Mouse (Mus musculus) forebrain, postnatal 0 days (tissue): ENCODE data around the gene Sept6. TPM values are rescaled to one million over a fixed set of nuclear protein-coding genes. Genes with fewer than 3 reads are reported as not detected.

Experiments
- ATAC-seq: fragments of 200-750 bp; cut with Nextera tagmentation; 2 replicates; pipeline ENCODE4 v1.8.0; 2017; ENCODE audit warnings: mild to moderate bottlenecking, moderate library complexity
- DNase-seq: peaks from one replicate; pipeline ENCODE4 v3.0.0-alpha.2; 2015
- H3K27ac ChIP-seq: fragments of 300-500 bp; sonication (generic); 2 replicates; pipeline ENCODE4 v1.5.1; 2014; ENCODE audit warnings: low read depth, mild to moderate bottlenecking, antibody characterized with exemption, low read length, moderate library complexity, mixed read lengths
- H3K27me3 ChIP-seq: fragments of 300-500 bp; sonication (generic); 2 replicates; pipeline ENCODE4 v1.6.1; 2014; ENCODE audit warnings: mild to moderate bottlenecking, low read length, mixed read lengths; ENCODE audit not compliant: insufficient read depth
- H3K36me3 ChIP-seq: fragments of 300-500 bp; sonication (generic); 2 replicates; pipeline ENCODE4 v1.6.1; 2014; ENCODE audit warnings: mild to moderate bottlenecking, moderate library complexity; ENCODE audit not compliant: insufficient read depth
- H3K4me1 ChIP-seq: fragments of 300-500 bp; sonication (generic); 2 replicates; pipeline ENCODE4 v1.6.1; 2014; ENCODE audit warnings: antibody characterized with exemption; ENCODE audit not compliant: insufficient read depth
- H3K4me2 ChIP-seq: fragments of 300-500 bp; sonication (generic); 2 replicates; pipeline ENCODE4 v1.6.1; 2014; ENCODE audit warnings: low read depth, mild to moderate bottlenecking, moderate library complexity
- H3K4me3 ChIP-seq: fragments of 300-500 bp; sonication (generic); 2 replicates; pipeline ENCODE4 v1.5.1; 2014; ENCODE audit warnings: low read depth, low read length, mixed read lengths
- H3K9ac ChIP-seq: fragments of 300-500 bp; sonication (generic); 2 replicates; pipeline ENCODE4 v1.6.1; 2014; ENCODE audit warnings: mild to moderate bottlenecking
- H3K9me3 ChIP-seq: fragments of 300-500 bp; sonication (generic); 2 replicates; pipeline ENCODE4 v1.6.1; 2016; ENCODE audit warnings: low read length
- CTCF ChIP-seq: sonication (generic); IDR thresholded peaks from 2 replicates; pipeline ENCODE4 v1.5.1; 2016; ENCODE audit warnings: antibody characterized with exemption, control low read depth, low read depth
- WGBS: fragments of 180-500 bp; shearing (Covaris S2); extraction: QIAGEN DNeasy Blood & Tissue Kit; methylation state at CpG from one replicate; pipeline ENCODE4 v1.1.7; 2014; 5-methylcytosine and 5-hydroxymethylcytosine counted together
- polyA plus RNA-seq: library from polyadenylated mRNA; unstranded; fragments of >200 nt; fragmentation: Nextera tagmentation; extraction: Ambion mirVana; gene quantifications from 2 replicates; pipeline ENCODE4 v1.2.1, GENCODE M21; 2015
- total RNA-seq: library from RNA; depleted of rRNA; stranded (reverse); fragments of >200 nt; gene quantifications from 2 replicates; pipeline ENCODE4 v1.2.3, GENCODE M21; 2014; rRNA removed

The Sept6 gene
- total RNA-seq (98.6 and 101 TPM in 2 replicates), polyA plus RNA-seq (59.1 and 60.8 TPM in 2 replicates)

GRCm38 (mm10) chrX:36991694-36992093 lies at the start of gene Sept6:
TSS of gene Sept6 (minus strand) at chrX:36991794.
- WGBS: 82% methylated on average over 2 of the region's 2 CpGs
- no peak for ATAC-seq
- no peak within 1 kb of the TSS for H3K4me3 ChIP-seq

GRCm38 (mm10) chrX:37028378-37028777 lies 36.8 kb upstream of the Sept6 start:
- H3K9me3 ChIP-seq: no peaks in the 10 kb centered on the region
- no peak for TF ChIP-seq CTCF
- H3K4me1 ChIP-seq: no peaks in the 10 kb centered on the region
- H3K27ac ChIP-seq: no peak overlapping the region
- no peak overlapping the region for H3K9ac ChIP-seq
- no peaks in the 10 kb centered on the region for H3K36me3 ChIP-seq
- ATAC-seq: peak; percentile 77
- H3K4me3 ChIP-seq: no peak overlapping the region
- WGBS: 41% methylated on average over 3 of the region's 3 CpGs
- no peak overlapping the region for H3K4me2 ChIP-seq
- no peaks in the 10 kb centered on the region for H3K27me3 ChIP-seq
- peak; percentile 56 for DNase-seq

More at GRCm38 (mm10) chrX:36991694-36992093, at the start of gene Sept6:
- Histone ChIP-seq H3K36me3 (no peaks in the 10 kb centered on the region), H3K27me3 (no peaks in the 10 kb centered on the region), H3K4me1 (no peaks in the 10 kb centered on the region), H3K9me3 (no peaks in the 10 kb centered on the region), H3K27ac (no peak within 1 kb of the TSS), H3K9ac (no peak within 1 kb of the TSS), H3K4me2 (no peak within 1 kb of the TSS)
- no peak for DNase-seq
- no peak for TF ChIP-seq CTCF

GRCm38 (mm10) chrX:37023652-37024309 lies 32.2 kb upstream of the Sept6 start:
- no peak overlapping the region for H3K4me2 ChIP-seq
- H3K27ac ChIP-seq: no peak overlapping the region
- no peaks in the 10 kb centered on the region for H3K9me3 ChIP-seq
- no peaks in the 10 kb centered on the region for H3K4me1 ChIP-seq
- DNase-seq (no peak), ATAC-seq (no peak)
- no peaks in the 10 kb centered on the region for H3K27me3 ChIP-seq
- no peak for TF ChIP-seq CTCF
- 80% methylated on average over 10 of the region's 10 CpGs for WGBS
- no peaks in the 10 kb centered on the region for H3K36me3 ChIP-seq
- H3K9ac ChIP-seq: no peak overlapping the region
- no peak overlapping the region for H3K4me3 ChIP-seq

GRCm38 (mm10) chrX:37022690-37023089 lies 31.1 kb upstream of the Sept6 start:
- H3K4me2 ChIP-seq: no peak overlapping the region
- TF ChIP-seq CTCF: peak; percentile 77
- H3K4me3 ChIP-seq: no peak overlapping the region
- H3K9me3 ChIP-seq: no peaks in the 10 kb centered on the region
- WGBS: 19% methylated on average over 3 of the region's 3 CpGs
- no peak overlapping the region for H3K9ac ChIP-seq
- no peaks in the 10 kb centered on the region for H3K27me3 ChIP-seq
- H3K27ac ChIP-seq: no peak overlapping the region
- ATAC-seq (no peak), DNase-seq (peak; percentile 73)
- H3K36me3 ChIP-seq: no peaks in the 10 kb centered on the region
- no peaks in the 10 kb centered on the region for H3K4me1 ChIP-seq

GRCm38 (mm10) chrX:37019045-37019444 lies 27.5 kb upstream of the Sept6 start:
- no peaks in the 10 kb centered on the region for H3K4me1 ChIP-seq
- DNase-seq: no peak
- H3K36me3 ChIP-seq: no peaks in the 10 kb centered on the region
- H3K4me3 ChIP-seq: no peak overlapping the region
- H3K9ac ChIP-seq: no peak overlapping the region
- 57% methylated on average over 3 of the region's 3 CpGs for WGBS
- H3K27ac ChIP-seq: no peak overlapping the region
- H3K9me3 ChIP-seq: no peaks in the 10 kb centered on the region
- H3K27me3 ChIP-seq: no peaks in the 10 kb centered on the region
- no peak overlapping the region for H3K4me2 ChIP-seq
- TF ChIP-seq CTCF: no peak
- ATAC-seq: no peak

GRCm38 (mm10) chrX:37018150-37018654 lies 26.6 kb upstream of the Sept6 start:
- 89% methylated on average over 9 of the region's 9 CpGs for WGBS
- TF ChIP-seq CTCF: no peak
- DNase-seq (no peak), ATAC-seq (no peak)
- H3K4me3 ChIP-seq: no peak overlapping the region
- no peak overlapping the region for H3K4me2 ChIP-seq
- H3K27ac ChIP-seq: no peak overlapping the region
- H3K27me3 ChIP-seq: no peaks in the 10 kb centered on the region
- H3K4me1 ChIP-seq: no peaks in the 10 kb centered on the region
- H3K36me3 ChIP-seq: no peaks in the 10 kb centered on the region
- no peak overlapping the region for H3K9ac ChIP-seq
- no peaks in the 10 kb centered on the region for H3K9me3 ChIP-seq

- Histone ChIP-seq H3K27ac (no peak overlapping the region), H3K27me3 (no peaks in the 10 kb centered on the region), H3K9me3 (no peaks in the 10 kb centered on the region), H3K9ac (no peak overlapping the region), H3K4me3 (no peak overlapping the region), H3K4me1 (no peaks in the 10 kb centered on the region), H3K4me2 (no peak overlapping the region), H3K36me3 (no peaks in the 10 kb centered on the region)
- DNase-seq: no peak
- 75% methylated on average over 5 of the region's 5 CpGs for WGBS
- no peak for TF ChIP-seq CTCF
- ATAC-seq: no peak
Observed at GRCm38 (mm10) chrX:37013870-37014269, 22.3 kb upstream of the Sept6 start.
